Mouse (Mus musculus): ENCODE measurements around the gene Csnk1d. TPM values are rescaled to one million over a fixed set of nuclear protein-coding genes. Genes with fewer than 3 reads are reported as not detected.

Csnk1d gene
- polyA plus RNA-seq, 1 experiment from 2014 or later = 102 TPM

DNA sequence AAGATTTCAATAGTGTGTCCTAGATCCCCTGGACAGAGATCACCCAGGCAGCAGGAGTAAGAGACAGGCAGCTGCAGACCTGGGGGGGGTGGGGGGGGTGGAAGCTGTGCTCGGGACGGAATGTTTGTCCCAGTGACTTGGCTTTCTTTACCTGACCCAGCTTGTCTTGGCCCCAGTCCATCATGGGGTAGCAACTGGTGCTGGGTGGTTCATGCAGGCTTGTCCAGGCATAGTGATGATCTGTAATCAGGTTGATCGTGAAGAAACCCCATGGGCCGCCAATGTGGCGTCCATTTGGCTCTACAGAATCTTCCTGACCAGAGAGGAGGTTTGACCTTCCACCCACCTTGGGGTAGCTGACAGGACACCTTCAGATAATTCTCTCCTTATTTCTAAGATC lies 45.2 kb downstream of the Csnk1d start:
- DNase-seq (ENCODE audit: low spot score) = no peak
- ATAC-seq (replicated peaks; ENCODE audit: low FRiP score, low read depth) = no peak
- Histone ChIP-seq H3K4me1 (replicated peaks; ENCODE audit: insufficient read depth, low read length) (peaks cover 23% of the 10 kb centered on the region), H3K27me3 (ENCODE audit: insufficient read depth, low read length) (no peaks in the 10 kb centered on the region), H3K9me3 (replicated peaks; ENCODE audit: low read length) (no peaks in the 10 kb centered on the region), H3K27ac (no peak overlapping the region), H3K9ac (ENCODE audit: low read depth, low read length) (no peak overlapping the region), H3K36me3 (ENCODE audit: insufficient read depth, low read length) (no peaks in the 10 kb centered on the region), H3K4me3 (replicated peaks; ENCODE audit: low read depth, low read length) (no peak overlapping the region), H3K4me2 (ENCODE audit: low read length) (no peak overlapping the region)
- WGBS = 83% methylated on average over 5 of the region's 5 CpGs
- TF ChIP-seq CTCF (IDR thresholded peaks at IDR 0.05; ENCODE audit: low read depth) = no peak

DNA sequence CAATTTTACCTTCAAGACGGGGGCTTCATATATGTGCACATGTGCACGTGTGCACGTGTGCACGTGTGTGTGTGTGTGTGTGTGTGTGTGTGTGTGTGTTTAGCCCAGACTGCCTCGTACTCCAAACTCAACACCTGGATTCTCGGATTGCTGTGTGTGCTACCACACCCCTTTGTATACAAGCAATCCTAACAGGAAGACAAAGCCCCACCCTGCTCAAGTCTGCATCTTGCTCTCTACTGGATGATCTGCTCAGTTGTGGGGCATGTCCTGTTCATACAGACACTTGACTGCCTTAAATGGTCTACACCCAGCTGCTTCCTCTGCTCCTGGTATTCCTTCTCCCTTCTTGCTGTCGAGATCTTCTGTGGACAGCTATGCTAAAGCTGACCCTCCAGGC lies 45.9 kb downstream of the Csnk1d start:
- TF ChIP-seq CTCF (IDR thresholded peaks at IDR 0.05; ENCODE audit: low read depth) = no peak
- Histone ChIP-seq H3K36me3 (ENCODE audit: insufficient read depth, low read length) (no peaks in the 10 kb centered on the region), H3K9ac (ENCODE audit: low read depth, low read length) (no peak overlapping the region), H3K27ac (no peak overlapping the region), H3K4me2 (ENCODE audit: low read length) (no peak overlapping the region), H3K4me3 (replicated peaks; ENCODE audit: low read depth, low read length) (no peak overlapping the region), H3K9me3 (replicated peaks; ENCODE audit: low read length) (no peaks in the 10 kb centered on the region), H3K27me3 (ENCODE audit: insufficient read depth, low read length) (no peaks in the 10 kb centered on the region), H3K4me1 (replicated peaks; ENCODE audit: insufficient read depth, low read length) (peaks cover 19% of the 10 kb centered on the region)
- WGBS = 80% methylated on average over 7 of the region's 7 CpGs
- ATAC-seq (replicated peaks; ENCODE audit: low FRiP score, low read depth) (no peak), DNase-seq (ENCODE audit: low spot score) (no peak)

DNA sequence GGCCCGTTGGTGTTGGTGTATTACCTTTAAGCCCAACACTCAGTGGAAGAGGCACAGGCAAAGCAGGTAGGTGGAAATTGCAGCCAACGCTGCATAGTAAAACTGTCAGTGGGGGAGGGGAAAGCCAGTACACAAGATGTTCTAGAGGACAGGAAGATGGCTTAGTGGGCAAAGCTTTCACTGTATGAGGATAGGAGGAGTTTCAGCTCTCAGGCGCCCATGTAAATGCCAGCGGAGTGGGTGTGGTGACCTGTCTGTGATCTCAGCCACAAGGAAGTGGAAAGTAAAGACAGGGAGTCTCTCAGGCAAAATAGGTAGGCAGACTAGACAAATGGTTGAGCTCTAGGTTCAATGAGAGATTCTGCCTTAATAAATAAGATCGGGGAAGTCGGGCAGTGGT lies 50.2 kb downstream of the Csnk1d start:
- H3K36me3 ChIP-seq (ENCODE audit: insufficient read depth, low read length) = no peaks in the 10 kb centered on the region
- no peak for TF ChIP-seq CTCF (IDR thresholded peaks at IDR 0.05; ENCODE audit: low read depth)
- WGBS = 81% methylated on average over 6 of the region's 6 CpGs
- no peak for DNase-seq (ENCODE audit: low spot score)
- H3K4me1 ChIP-seq (replicated peaks; ENCODE audit: insufficient read depth, low read length) = no peaks in the 10 kb centered on the region
- no peak overlapping the region for H3K4me3 ChIP-seq (replicated peaks; ENCODE audit: low read depth, low read length)
- no peak for ATAC-seq (replicated peaks; ENCODE audit: low FRiP score, low read depth)
- H3K9me3 ChIP-seq (replicated peaks; ENCODE audit: low read length) = no peaks in the 10 kb centered on the region
- H3K27ac ChIP-seq = no peak overlapping the region
- H3K27me3 ChIP-seq (ENCODE audit: insufficient read depth, low read length) = no peaks in the 10 kb centered on the region
- H3K9ac ChIP-seq (ENCODE audit: low read depth, low read length) = no peak overlapping the region
- H3K4me2 ChIP-seq (ENCODE audit: low read length) = no peak overlapping the region

DNA sequence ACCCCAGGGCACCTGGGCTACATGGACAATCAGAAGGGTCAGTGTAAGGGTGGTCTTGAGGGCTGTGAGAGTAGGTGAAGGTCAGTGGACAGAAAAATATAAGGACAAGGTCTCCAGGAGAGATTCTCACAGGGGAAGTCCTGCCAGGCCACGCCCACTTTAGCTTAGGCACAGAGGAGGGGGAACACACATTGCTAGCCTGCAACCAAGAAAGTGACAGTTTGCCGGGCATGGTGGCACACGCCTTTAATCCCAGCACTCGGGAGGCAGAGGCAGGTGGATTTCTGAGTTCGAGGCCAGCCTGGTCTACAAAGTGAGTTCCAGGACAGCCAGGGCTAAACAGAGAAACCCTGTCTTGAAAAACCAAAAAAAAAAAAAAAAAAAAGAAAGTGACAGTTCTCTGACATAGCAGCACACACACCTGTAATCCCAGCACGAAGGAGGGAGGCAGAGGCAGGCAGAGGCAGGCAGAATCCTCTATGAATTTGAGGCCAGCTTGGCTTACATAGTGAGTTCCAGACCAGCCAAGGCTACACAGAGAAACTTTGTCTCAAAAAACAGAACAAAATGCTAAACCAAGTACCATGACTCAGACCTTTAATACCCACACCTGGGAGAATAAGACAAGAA lies 51.3 kb downstream of the Csnk1d start:
- no peak for ATAC-seq (replicated peaks; ENCODE audit: low FRiP score, low read depth)
- no peaks in the 10 kb centered on the region for H3K9me3 ChIP-seq (replicated peaks; ENCODE audit: low read length)

DNA sequence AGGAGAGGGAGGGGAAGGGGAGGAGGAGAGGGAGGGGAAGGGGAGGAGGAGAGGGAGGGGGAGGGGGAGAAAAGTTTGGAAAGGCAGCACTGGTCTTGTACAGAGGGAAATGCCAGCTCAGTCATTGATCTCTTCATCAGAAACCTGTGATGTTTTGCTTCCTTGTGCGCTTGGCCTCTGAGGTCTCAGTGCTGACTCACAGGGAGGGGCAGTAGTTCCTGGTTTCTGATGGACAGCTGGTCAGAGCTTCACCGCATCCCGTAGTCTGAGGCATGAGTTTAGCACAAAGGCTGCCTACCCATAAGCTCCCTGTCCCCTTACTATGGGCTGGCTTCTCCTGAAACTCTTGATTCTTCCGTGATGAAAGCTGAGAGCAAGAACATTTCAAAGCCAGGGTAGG lies 52.3 kb downstream of the Csnk1d start:
- no peak for ATAC-seq (replicated peaks; ENCODE audit: low FRiP score, low read depth)
- Histone ChIP-seq H3K27me3 (ENCODE audit: insufficient read depth, low read length) (no peaks in the 10 kb centered on the region), H3K36me3 (ENCODE audit: insufficient read depth, low read length) (no peaks in the 10 kb centered on the region), H3K27ac (no peak overlapping the region), H3K9me3 (replicated peaks; ENCODE audit: low read length) (no peaks in the 10 kb centered on the region), H3K4me2 (ENCODE audit: low read length) (no peak overlapping the region), H3K9ac (ENCODE audit: low read depth, low read length) (no peak overlapping the region), H3K4me1 (replicated peaks; ENCODE audit: insufficient read depth, low read length) (no peaks in the 10 kb centered on the region), H3K4me3 (replicated peaks; ENCODE audit: low read depth, low read length) (no peak overlapping the region)
- DNase-seq (ENCODE audit: low spot score) = no peak
- 44% methylated on average over 4 of the region's 4 CpGs for WGBS
- no peak for TF ChIP-seq CTCF (IDR thresholded peaks at IDR 0.05; ENCODE audit: low read depth)

More for the DNA sequence above, 51.3 kb downstream of the Csnk1d start:
- Histone ChIP-seq H3K4me1 (replicated peaks; ENCODE audit: insufficient read depth, low read length) (no peaks in the 10 kb centered on the region), H3K4me2 (ENCODE audit: low read length) (no peak overlapping the region), H3K36me3 (ENCODE audit: insufficient read depth, low read length) (no peaks in the 10 kb centered on the region), H3K9ac (ENCODE audit: low read depth, low read length) (no peak overlapping the region), H3K4me3 (replicated peaks; ENCODE audit: low read depth, low read length) (no peak overlapping the region), H3K27me3 (ENCODE audit: insufficient read depth, low read length) (no peaks in the 10 kb centered on the region), H3K27ac (no peak overlapping the region)
- TF ChIP-seq CTCF (IDR thresholded peaks at IDR 0.05; ENCODE audit: low read depth) = no peak
- no peak for DNase-seq (ENCODE audit: low spot score)
- 57% methylated on average over 5 of the region's 6 CpGs for WGBS

DNA sequence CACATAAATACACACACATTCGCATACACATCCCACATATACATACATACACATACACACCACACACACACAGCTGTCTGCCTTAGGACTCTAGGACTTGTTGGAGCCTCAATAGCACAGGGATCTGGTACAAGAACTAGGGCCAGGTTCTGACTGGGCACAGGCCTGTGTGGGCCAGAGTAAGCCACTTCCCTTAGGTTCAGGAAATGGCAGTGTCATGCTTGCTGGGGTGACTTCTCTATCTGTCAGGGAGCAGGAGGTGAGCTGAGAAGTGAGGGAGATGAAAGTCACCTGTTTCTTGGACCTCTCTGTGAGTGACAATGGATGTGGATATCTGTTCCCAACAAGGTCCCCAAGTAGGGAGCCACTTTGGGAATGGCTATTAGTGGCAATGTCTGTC lies 53.2 kb downstream of the Csnk1d start:
- H3K27me3 ChIP-seq (ENCODE audit: insufficient read depth, low read length) = no peaks in the 10 kb centered on the region
- no peaks in the 10 kb centered on the region for H3K9me3 ChIP-seq (replicated peaks; ENCODE audit: low read length)
- no peak for TF ChIP-seq CTCF (IDR thresholded peaks at IDR 0.05; ENCODE audit: low read depth)
- DNase-seq (ENCODE audit: low spot score) (no peak), ATAC-seq (replicated peaks; ENCODE audit: low FRiP score, low read depth) (no peak)
- 97% methylated on average over 1 of the region's 1 CpGs for WGBS
- no peaks in the 10 kb centered on the region for H3K36me3 ChIP-seq (ENCODE audit: insufficient read depth, low read length)
- H3K27ac ChIP-seq = no peak overlapping the region
- H3K4me3 ChIP-seq (replicated peaks; ENCODE audit: low read depth, low read length) = no peak overlapping the region
- H3K4me1 ChIP-seq (replicated peaks; ENCODE audit: insufficient read depth, low read length) = peaks cover 3% of the 10 kb centered on the region; the same call in 1 of the 2 replicates
- H3K4me2 ChIP-seq (ENCODE audit: low read length) = no peak overlapping the region
- H3K9ac ChIP-seq (ENCODE audit: low read depth, low read length) = no peak overlapping the region
